Mouse (Mus musculus): Measurements from ENCODE around the gene Swap70.

- TF ChIP-seq GATA1 (IDR thresholded peaks at IDR 0.05; ENCODE audit: borderline replicate concordance, low read length): peak; percentile 86; the same call in 1 of the 3 replicates
- TF ChIP-seq FLI1 (IDR thresholded peaks at IDR 0.05; ENCODE audit: low read length): no peak
Observed at GRCm38 (mm10) chr7:110313392-110314055, 92.0 kb downstream of the Swap70 start.

All from megakaryocyte, embryonic 14.5 days (primary cell).